Mouse (Mus musculus) right cerebral cortex, postnatal 14 days (tissue): Measurements from ENCODE around the gene Gm3542.
"Not testable (repeated sequence)": the region's sequence is repeated elsewhere in the genome, so short reads cannot be mapped to it uniquely, and the experiment has no call there.

Experiments
- DNase-seq: peaks from one replicate; pipeline ENCODE4 v3.0.0; 2022

The Gm3542 gene

GRCm38 (mm10) chr14:5334828-5335227 lies at the start of gene Gm3542:
Gene Gm3542 (minus strand): TSS chr14:5334928.
- not testable (repeated sequence) for DNase-seq
